Mouse (Mus musculus) heart, postnatal 25 days (tissue): ENCODE data around the gene Rock2. TPM values are rescaled to one million over a fixed set of nuclear protein-coding genes. Genes with fewer than 3 reads are reported as not detected.
"Not testable (repeated sequence)": the region's sequence is repeated elsewhere in the genome, so short reads cannot be mapped to it uniquely, and the experiment has no call there.

ENCODE experiments used
- DNase-seq: peaks from one replicate; pipeline ENCODE4 v3.0.0; 2022; ENCODE audit warnings: low spot score
- intact Hi-C: fragments of 180-260 bp; cut with DNase I; formaldehyde crosslinking; loops from one replicate; pipeline ENCODE4 v1.15.1; 2025
- total RNA-seq, 2 experiments: library from RNA; stranded (reverse); gene quantifications; 2 replicates each; pipeline ENCODE4 v1.2.3; 2021

Gene Rock2
- total RNA-seq, 2 experiments from 2014 or later = 72.8 to 84.7 TPM

- intact Hi-C loops = no loop called here
- no peak for DNase-seq
Measured at GRCm38 (mm10) chr12:16985778-16986177, 91.1 kb downstream of the Rock2 start.

- intact Hi-C loops = no loop called here
- no peak for DNase-seq
Measured at GRCm38 (mm10) chr12:16991376-16991775, 96.7 kb downstream of the Rock2 start.

- DNase-seq = no peak
- intact Hi-C loops = no loop called here
Measured at GRCm38 (mm10) chr12:16992355-16992754, 97.7 kb downstream of the Rock2 start.

GRCm38 (mm10) chr12:16994291-16994690, 99.6 kb downstream of the Rock2 start:
- intact Hi-C loops = no loop called here
- no peak for DNase-seq

GRCm38 (mm10) chr12:16996281-16996680, 101.6 kb downstream of the Rock2 start:
- intact Hi-C loops = no loop called here
- no peak for DNase-seq

- no peak for DNase-seq
- intact Hi-C loops = no loop called here
Measured at GRCm38 (mm10) chr12:16996886-16997462, 102.3 kb downstream of the Rock2 start.

GRCm38 (mm10) chr12:16999146-16999545, 104.5 kb downstream of the Rock2 start:
- DNase-seq = no peak
- intact Hi-C loops = no loop called here

GRCm38 (mm10) chr12:16999739-17000497, 105.2 kb downstream of the Rock2 start, which contains the start of gene Pqlc3:
Gene Pqlc3, minus strand, starts transcription at chr12:17000408.
- intact Hi-C loops = no loop called here
- DNase-seq = peak; percentile 81

- no peak for DNase-seq
- intact Hi-C loops = no loop called here
Measured at GRCm38 (mm10) chr12:17000628-17001027, 105.9 kb downstream of the Rock2 start.

GRCm38 (mm10) chr12:17001211-17001610, 106.5 kb downstream of the Rock2 start:
- intact Hi-C loops = no loop called here
- no peak for DNase-seq

- DNase-seq = no peak
Measured at GRCm38 (mm10) chr12:17009466-17009865, 114.8 kb downstream of the Rock2 start.

GRCm38 (mm10) chr12:17011100-17011870, 116.6 kb downstream of the Rock2 start, which contains the start of gene 2410004P03Rik:
Gene 2410004P03Rik, minus strand, starts transcription at chr12:17011727.
- peak; percentile 56 for DNase-seq
- intact Hi-C loops = loop anchor here (1.0 to 5.0 kb wide), 2 partner anchors 203 to 294 kb away; no protein-coding TSS in a partner anchor

More at GRCm38 (mm10) chr12:17009466-17009865, 114.8 kb downstream of the Rock2 start:
- intact Hi-C loops = no loop called here

- intact Hi-C loops = loop anchor here (5.0 kb wide), 1 partner anchor 295 kb away; no protein-coding TSS in a partner anchor
- DNase-seq = no peak
Measured at GRCm38 (mm10) chr12:17012067-17012899, 117.6 kb downstream of the Rock2 start.

GRCm38 (mm10) chr12:17015711-17016110, 121.0 kb downstream of the Rock2 start:
- intact Hi-C loops = no loop called here
- no peak for DNase-seq

- DNase-seq = no peak
- intact Hi-C loops = no loop called here
Measured at GRCm38 (mm10) chr12:17018468-17018867, 123.8 kb downstream of the Rock2 start.

GRCm38 (mm10) chr12:17021125-17021524, 126.4 kb downstream of the Rock2 start:
- intact Hi-C loops, DNase-seq: not testable (repeated sequence)

- intact Hi-C loops = no loop called here
- DNase-seq = no peak
Measured at GRCm38 (mm10) chr12:17022145-17022544, 127.5 kb downstream of the Rock2 start.

- DNase-seq = no peak
- intact Hi-C loops = no loop called here
Measured at GRCm38 (mm10) chr12:17024554-17025110, 129.9 kb downstream of the Rock2 start.
